Mouse (Mus musculus) right cerebral cortex, postnatal 25 days (tissue): ENCODE data around the gene Cryzl2.

Source experiments
- DNase-seq: peaks from one replicate; pipeline ENCODE4 v3.0.0; 2022

The Cryzl2 gene

GRCm38 (mm10) chr1:157480090-157480489, 21.7 kb downstream of the Cryzl2 start:
- no peak for DNase-seq

- no peak for DNase-seq
Observed at GRCm38 (mm10) chr1:157480901-157481300, 22.5 kb downstream of the Cryzl2 start.

- no peak for DNase-seq
Observed at GRCm38 (mm10) chr1:157481666-157482065, 23.3 kb downstream of the Cryzl2 start.

GRCm38 (mm10) chr1:157484161-157484560, 25.8 kb downstream of the Cryzl2 start:
- no peak for DNase-seq

GRCm38 (mm10) chr1:157500657-157501056, 42.3 kb downstream of the Cryzl2 start:
- DNase-seq: no peak

- no peak for DNase-seq
Observed at GRCm38 (mm10) chr1:157501352-157501945, 43.1 kb downstream of the Cryzl2 start.

GRCm38 (mm10) chr1:157503071-157503470, 44.7 kb downstream of the Cryzl2 start:
- no peak for DNase-seq

- no peak for DNase-seq
Observed at GRCm38 (mm10) chr1:157506522-157506921, 48.1 kb downstream of the Cryzl2 start, which contains the start of gene Sec16b. Gene Sec16b, plus strand, starts transcription at chr1:157506728.

GRCm38 (mm10) chr1:157506995-157507595, 48.7 kb downstream of the Cryzl2 start:
- DNase-seq: no peak

- DNase-seq: no peak
Observed at GRCm38 (mm10) chr1:157507814-157508213, 49.4 kb downstream of the Cryzl2 start.

GRCm38 (mm10) chr1:157512690-157513448, 54.5 kb downstream of the Cryzl2 start:
- no peak for DNase-seq

GRCm38 (mm10) chr1:157513559-157513958, 55.2 kb downstream of the Cryzl2 start:
- DNase-seq: no peak

- no peak for DNase-seq
Observed at GRCm38 (mm10) chr1:157514298-157514697, 55.9 kb downstream of the Cryzl2 start.

GRCm38 (mm10) chr1:157516838-157517808, 58.7 kb downstream of the Cryzl2 start:
- no peak for DNase-seq

- DNase-seq: peak; percentile 69
Observed at GRCm38 (mm10) chr1:157518111-157518523, 59.7 kb downstream of the Cryzl2 start.

- DNase-seq: no peak
Observed at GRCm38 (mm10) chr1:157519396-157519795, 61.0 kb downstream of the Cryzl2 start.

GRCm38 (mm10) chr1:157522322-157522721, 63.9 kb downstream of the Cryzl2 start:
- no peak for DNase-seq

GRCm38 (mm10) chr1:157524775-157525174, 66.4 kb downstream of the Cryzl2 start:
- DNase-seq: no peak

GRCm38 (mm10) chr1:157525692-157526354, 67.4 kb downstream of the Cryzl2 start:
- DNase-seq: no peak

- DNase-seq: no peak
Observed at GRCm38 (mm10) chr1:157526625-157527024, 68.2 kb downstream of the Cryzl2 start.

GRCm38 (mm10) chr1:157532826-157533460, 74.6 kb downstream of the Cryzl2 start:
- no peak for DNase-seq

GRCm38 (mm10) chr1:157535571-157535970, 77.2 kb downstream of the Cryzl2 start:
- DNase-seq: no peak
